Mouse (Mus musculus): ENCODE data around the gene Syne1. TPM values are rescaled to one million over a fixed set of nuclear protein-coding genes. Genes with fewer than 3 reads are reported as not detected.

Gene Syne1
- polyA plus RNA-seq, 1 experiment from 2014 or later, result 4.4 TPM

GRCm38 (mm10) chr10:5161394-5161872 lies 389.8 kb downstream of the Syne1 start:
- H3K9ac ChIP-seq, result no peak overlapping the region
- H3K4me1 ChIP-seq, result peaks cover 20% of the 10 kb centered on the region
- H3K27me3 ChIP-seq (replicated peaks), result no peaks in the 10 kb centered on the region
- H3K9me3 ChIP-seq (replicated peaks), result no peaks in the 10 kb centered on the region
- H3K4me2 ChIP-seq, result no peak overlapping the region
- ATAC-seq, result no peak
- H3K4me3 ChIP-seq, result no peak overlapping the region
- H3K36me3 ChIP-seq, result 0 out of 2 replicates have a peak, but pooled peaks cover 7% of the 10 kb centered on the region
- 46% methylated on average over 12 of the region's 12 CpGs for WGBS (ENCODE audit: insufficient replicate concordance)
- H3K27ac ChIP-seq, result no peak overlapping the region

- Histone ChIP-seq H3K27me3 (replicated peaks) (no peaks in the 10 kb centered on the region), H3K27ac (no peak overlapping the region), H3K9ac (no peak overlapping the region), H3K36me3 (0 out of 2 replicates have a peak, but pooled peaks cover 7% of the 10 kb centered on the region), H3K4me1 (peaks cover 8% of the 10 kb centered on the region; the same call in 1 of the 2 replicates), H3K9me3 (replicated peaks) (no peaks in the 10 kb centered on the region), H3K4me2 (no peak overlapping the region), H3K4me3 (no peak overlapping the region)
- WGBS (ENCODE audit: insufficient replicate concordance), result 48% methylated on average over 8 of the region's 8 CpGs
- ATAC-seq, result no peak
Observed at GRCm38 (mm10) chr10:5159679-5160078, 391.6 kb downstream of the Syne1 start.

GRCm38 (mm10) chr10:5153047-5153446 lies 398.2 kb downstream of the Syne1 start:
- no peaks in the 10 kb centered on the region for H3K9me3 ChIP-seq (replicated peaks)
- 0 out of 2 replicates have a peak, but pooled peaks cover 6% of the 10 kb centered on the region for H3K36me3 ChIP-seq
- no peak for ATAC-seq
- no peak overlapping the region for H3K4me2 ChIP-seq
- H3K27me3 ChIP-seq (replicated peaks), result no peaks in the 10 kb centered on the region
- no peaks in the 10 kb centered on the region for H3K4me1 ChIP-seq
- WGBS (ENCODE audit: insufficient replicate concordance), result 79% methylated on average over 6 of the region's 6 CpGs
- no peak overlapping the region for H3K4me3 ChIP-seq
- no peak overlapping the region for H3K27ac ChIP-seq
- no peak overlapping the region for H3K9ac ChIP-seq

GRCm38 (mm10) chr10:5141471-5141870 lies 409.8 kb downstream of the Syne1 start:
- no peaks in the 10 kb centered on the region for H3K27me3 ChIP-seq (replicated peaks)
- H3K27ac ChIP-seq, result no peak overlapping the region
- peaks cover 26% of the 10 kb centered on the region for H3K36me3 ChIP-seq
- H3K4me1 ChIP-seq, result no peaks in the 10 kb centered on the region
- no peak overlapping the region for H3K4me2 ChIP-seq
- H3K9ac ChIP-seq, result no peak overlapping the region
- no peak for ATAC-seq
- no peaks in the 10 kb centered on the region for H3K9me3 ChIP-seq (replicated peaks)
- WGBS (ENCODE audit: insufficient replicate concordance), result 80% methylated on average over 5 of the region's 5 CpGs
- H3K4me3 ChIP-seq, result no peak overlapping the region

GRCm38 (mm10) chr10:5139932-5140264 lies 411.4 kb downstream of the Syne1 start:
- Histone ChIP-seq H3K9ac (no peak overlapping the region), H3K9me3 (replicated peaks) (no peaks in the 10 kb centered on the region), H3K27ac (no peak overlapping the region), H3K27me3 (replicated peaks) (no peaks in the 10 kb centered on the region), H3K4me1 (no peaks in the 10 kb centered on the region), H3K4me2 (no peak overlapping the region), H3K36me3 (peaks cover 21% of the 10 kb centered on the region), H3K4me3 (no peak overlapping the region)
- no peak for ATAC-seq
- WGBS (ENCODE audit: insufficient replicate concordance), result 70% methylated on average over 4 of the region's 4 CpGs

- WGBS (ENCODE audit: insufficient replicate concordance), result 72% methylated on average over 3 of the region's 3 CpGs
- Histone ChIP-seq H3K36me3 (peaks cover 21% of the 10 kb centered on the region), H3K4me1 (no peaks in the 10 kb centered on the region), H3K9me3 (replicated peaks) (no peaks in the 10 kb centered on the region), H3K4me2 (no peak overlapping the region), H3K4me3 (no peak overlapping the region), H3K27ac (no peak overlapping the region), H3K9ac (no peak overlapping the region), H3K27me3 (replicated peaks) (no peaks in the 10 kb centered on the region)
- ATAC-seq, result no peak
Observed at GRCm38 (mm10) chr10:5139246-5139931, 411.9 kb downstream of the Syne1 start.

- 80% methylated on average over 3 of the region's 3 CpGs for WGBS (ENCODE audit: insufficient replicate concordance)
- ATAC-seq, result no peak
- Histone ChIP-seq H3K27me3 (replicated peaks) (no peaks in the 10 kb centered on the region), H3K4me1 (no peaks in the 10 kb centered on the region), H3K9ac (no peak overlapping the region), H3K4me3 (no peak overlapping the region), H3K4me2 (no peak overlapping the region), H3K9me3 (replicated peaks) (no peaks in the 10 kb centered on the region), H3K27ac (no peak overlapping the region), H3K36me3 (peaks cover 1% of the 10 kb centered on the region; the same call in 1 of the 2 replicates)
Observed at GRCm38 (mm10) chr10:5132050-5132449, 419.2 kb downstream of the Syne1 start.

GRCm38 (mm10) chr10:5130495-5130894 lies 420.8 kb downstream of the Syne1 start:
- Histone ChIP-seq H3K9ac (no peak overlapping the region), H3K27me3 (replicated peaks) (no peaks in the 10 kb centered on the region), H3K36me3 (peaks cover 12% of the 10 kb centered on the region; the same call in 1 of the 2 replicates), H3K4me3 (no peak overlapping the region), H3K9me3 (replicated peaks) (no peaks in the 10 kb centered on the region), H3K4me1 (no peaks in the 10 kb centered on the region), H3K27ac (no peak overlapping the region), H3K4me2 (no peak overlapping the region)
- no peak for ATAC-seq
- WGBS (ENCODE audit: insufficient replicate concordance), result 86% methylated on average over 1 of the region's 1 CpGs

GRCm38 (mm10) chr10:5124757-5125156 lies 426.5 kb downstream of the Syne1 start:
- Histone ChIP-seq H3K9ac (no peak overlapping the region), H3K9me3 (replicated peaks) (no peaks in the 10 kb centered on the region), H3K36me3 (peaks cover 32% of the 10 kb centered on the region; the same call in 1 of the 2 replicates), H3K4me1 (no peaks in the 10 kb centered on the region), H3K27ac (no peak overlapping the region), H3K4me2 (no peak overlapping the region), H3K4me3 (no peak overlapping the region), H3K27me3 (replicated peaks) (no peaks in the 10 kb centered on the region)
- no peak for ATAC-seq
- WGBS (ENCODE audit: insufficient replicate concordance), result 90% methylated on average over 7 of the region's 7 CpGs

- Histone ChIP-seq H3K4me2 (no peak overlapping the region), H3K9ac (no peak overlapping the region), H3K4me1 (no peaks in the 10 kb centered on the region), H3K9me3 (replicated peaks) (no peaks in the 10 kb centered on the region), H3K36me3 (peaks cover 32% of the 10 kb centered on the region), H3K4me3 (no peak overlapping the region), H3K27ac (no peak overlapping the region), H3K27me3 (replicated peaks) (no peaks in the 10 kb centered on the region)
- 75% methylated on average over 6 of the region's 6 CpGs for WGBS (ENCODE audit: insufficient replicate concordance)
- no peak for ATAC-seq
Observed at GRCm38 (mm10) chr10:5116720-5117119, 434.6 kb downstream of the Syne1 start.

- Histone ChIP-seq H3K4me2 (no peak overlapping the region), H3K4me1 (no peaks in the 10 kb centered on the region), H3K36me3 (peaks cover 32% of the 10 kb centered on the region), H3K9ac (no peak overlapping the region), H3K4me3 (no peak overlapping the region), H3K27me3 (replicated peaks) (no peaks in the 10 kb centered on the region), H3K27ac (no peak overlapping the region), H3K9me3 (replicated peaks) (no peaks in the 10 kb centered on the region)
- WGBS (ENCODE audit: insufficient replicate concordance), result 84% methylated on average over 5 of the region's 5 CpGs
- ATAC-seq, result no peak
Observed at GRCm38 (mm10) chr10:5116155-5116554, 435.1 kb downstream of the Syne1 start.

GRCm38 (mm10) chr10:5110773-5111172 lies 440.5 kb downstream of the Syne1 start:
- peaks cover 49% of the 10 kb centered on the region for H3K36me3 ChIP-seq
- WGBS (ENCODE audit: insufficient replicate concordance), result 84% methylated on average over 5 of the region's 5 CpGs
- no peaks in the 10 kb centered on the region for H3K27me3 ChIP-seq (replicated peaks)
- H3K4me1 ChIP-seq, result no peaks in the 10 kb centered on the region
- no peak for ATAC-seq
- H3K4me2 ChIP-seq, result no peak overlapping the region
- H3K9ac ChIP-seq, result no peak overlapping the region
- no peaks in the 10 kb centered on the region for H3K9me3 ChIP-seq (replicated peaks)
- H3K4me3 ChIP-seq, result no peak overlapping the region
- no peak overlapping the region for H3K27ac ChIP-seq

GRCm38 (mm10) chr10:5097754-5098137 lies 453.5 kb downstream of the Syne1 start:
- Histone ChIP-seq H3K9ac (no peak overlapping the region), H3K9me3 (replicated peaks) (no peaks in the 10 kb centered on the region), H3K36me3 (peaks cover 19% of the 10 kb centered on the region; the same call in 1 of the 2 replicates), H3K4me1 (no peaks in the 10 kb centered on the region), H3K4me2 (no peak overlapping the region), H3K4me3 (no peak overlapping the region), H3K27ac (no peak overlapping the region), H3K27me3 (replicated peaks) (no peaks in the 10 kb centered on the region)
- WGBS (ENCODE audit: insufficient replicate concordance), result 52% methylated on average over 2 of the region's 2 CpGs
- ATAC-seq, result no peak

Data from liver, embryonic 12.5 days (tissue).